29 mouse cellular contexts compared by ENCODE assay signal in genomic region chr13:28945681-28946080, GRCm38 (mm10). TPM values are rescaled to one million over a fixed set of nuclear protein-coding genes. Genes with fewer than 3 reads are reported as not detected.
DNase-seq lines count a peak whose midpoint lies in the region; ATAC-seq lines count a peak whose summit lies in the region.
"Had no signal": no experiment of that assay in that cellular context is flagged by ENCODE, and none has a peak within 500 bp of the region (broad histone marks: within the 10 kb centered on the region; RNA-seq: fewer than 3 reads in every experiment).

No protein-coding gene starts in this region.

- H3K9ac ChIP-seq in forebrain, embryonic 11.5 days (ENCODE audit: low read length), result no peak overlapping the region
- no peak overlapping the region for H3K9ac ChIP-seq in forebrain, embryonic 16.5 days (replicated peaks; ENCODE audit: low read depth, low read length)
- H3K9ac ChIP-seq in midbrain, embryonic 14.5 days (replicated peaks; ENCODE audit: low read length), result no peak overlapping the region
- H3K9ac ChIP-seq in midbrain, embryonic 11.5 days (ENCODE audit: low read length), result no peak overlapping the region
- H3K9ac ChIP-seq: embryonic facial prominence, embryonic 12.5 days; embryonic facial prominence, embryonic 15.5 days; forebrain, embryonic 12.5 days; forebrain, embryonic 15.5 days; heart, embryonic 12.5 days; heart, embryonic 15.5 days; hindbrain, embryonic 13.5 days had no signal

- no peaks in the 10 kb centered on the region; the same call in 1 of the 2 replicates for H3K36me3 ChIP-seq in forebrain, embryonic 11.5 days (ENCODE audit: control insufficient read depth, insufficient read depth, low read length)
- 0 out of 2 replicates have a peak, but pooled peaks cover 2% of the 10 kb centered on the region for H3K36me3 ChIP-seq in forebrain, embryonic 16.5 days (ENCODE audit: control insufficient read depth, insufficient read depth)
- 0 out of 2 replicates have a peak, but pooled peaks cover 7% of the 10 kb centered on the region for H3K36me3 ChIP-seq in midbrain, embryonic 14.5 days (ENCODE audit: control insufficient read depth, insufficient read depth, low read length)
- H3K36me3 ChIP-seq in midbrain, embryonic 11.5 days (ENCODE audit: control insufficient read depth, insufficient read depth, low read length), result peaks cover 2% of the 10 kb centered on the region; the same call in 1 of the 2 replicates
- H3K36me3 ChIP-seq: embryonic facial prominence, embryonic 12.5 days; embryonic facial prominence, embryonic 15.5 days; forebrain, embryonic 15.5 days; G1E; heart, embryonic 15.5 days; hindbrain, embryonic 13.5 days had no signal

- H3K4me2 ChIP-seq in forebrain, embryonic 11.5 days (ENCODE audit: low read depth, low read length, severe bottlenecking), result no peak overlapping the region
- H3K4me2 ChIP-seq in forebrain, embryonic 16.5 days (ENCODE audit: low read length), result no peak overlapping the region
- no peak overlapping the region for H3K4me2 ChIP-seq in midbrain, embryonic 14.5 days (ENCODE audit: low read length)
- no peak overlapping the region for H3K4me2 ChIP-seq in midbrain, embryonic 11.5 days
- H3K4me2 ChIP-seq: embryonic facial prominence, embryonic 12.5 days; embryonic facial prominence, embryonic 15.5 days; forebrain, embryonic 12.5 days; forebrain, embryonic 15.5 days; heart, embryonic 12.5 days; heart, embryonic 15.5 days; hindbrain, embryonic 13.5 days had no signal

- no peak overlapping the region for H3K27ac ChIP-seq in forebrain, embryonic 11.5 days (ENCODE audit: low read depth, low read length)
- H3K27ac ChIP-seq in forebrain, embryonic 16.5 days (ENCODE audit: low read length), result no peak overlapping the region
- 0 out of 2 replicates have a peak overlapping the region, but pooled peaks have one; percentile 20 for H3K27ac ChIP-seq in midbrain, embryonic 14.5 days (replicated peaks; ENCODE audit: low read depth, low read length)
- no peak overlapping the region for H3K27ac ChIP-seq in midbrain, embryonic 11.5 days (ENCODE audit: low read depth, low read length)
- H3K27ac ChIP-seq: embryonic facial prominence, embryonic 12.5 days; embryonic facial prominence, embryonic 15.5 days; heart, embryonic 15.5 days had no signal

- 91% methylated on average over 5 of the region's 5 CpGs for WGBS in forebrain, embryonic 11.5 days
- 96% methylated on average over 5 of the region's 5 CpGs for WGBS in forebrain, embryonic 16.5 days
- WGBS in midbrain, embryonic 14.5 days, result 96% methylated on average over 5 of the region's 5 CpGs
- 94% methylated on average over 5 of the region's 5 CpGs for WGBS in midbrain, embryonic 11.5 days

- H3K27me3 ChIP-seq in forebrain, embryonic 11.5 days (ENCODE audit: control insufficient read depth, insufficient read depth, low read length), result no peaks in the 10 kb centered on the region
- H3K27me3 ChIP-seq in forebrain, embryonic 16.5 days (replicated peaks; ENCODE audit: control insufficient read depth, insufficient read depth, low read length), result no peaks in the 10 kb centered on the region
- no peaks in the 10 kb centered on the region for H3K27me3 ChIP-seq in midbrain, embryonic 14.5 days (ENCODE audit: control insufficient read depth, insufficient read depth, low read length)
- H3K27me3 ChIP-seq in midbrain, embryonic 11.5 days (ENCODE audit: control insufficient read depth, insufficient read depth, low read length), result no peaks in the 10 kb centered on the region
- H3K27me3 ChIP-seq: CH12.LX; embryonic facial prominence, embryonic 12.5 days; embryonic facial prominence, embryonic 15.5 days; forebrain, embryonic 12.5 days; forebrain, embryonic 15.5 days; heart, embryonic 12.5 days; heart, embryonic 15.5 days; hindbrain, embryonic 13.5 days; Patski had no signal

- no peaks in the 10 kb centered on the region; the same call in 1 of the 2 replicates for H3K9me3 ChIP-seq in forebrain, embryonic 11.5 days (ENCODE audit: control insufficient read depth, low read length)
- H3K9me3 ChIP-seq in forebrain, embryonic 16.5 days (ENCODE audit: control insufficient read depth, low read length), result no peaks in the 10 kb centered on the region
- no peaks in the 10 kb centered on the region for H3K9me3 ChIP-seq in midbrain, embryonic 14.5 days (ENCODE audit: control insufficient read depth, low read length)
- H3K9me3 ChIP-seq in midbrain, embryonic 11.5 days (ENCODE audit: control insufficient read depth, low read length), result no peaks in the 10 kb centered on the region
- H3K9me3 ChIP-seq: embryonic facial prominence, embryonic 12.5 days; embryonic facial prominence, embryonic 15.5 days; forebrain, embryonic 12.5 days; forebrain, embryonic 15.5 days; G1E; heart, embryonic 12.5 days; heart, embryonic 15.5 days; hindbrain, embryonic 13.5 days had no signal

- H3K4me3 ChIP-seq in forebrain, embryonic 11.5 days (ENCODE audit: low read depth, low read length), result no peak overlapping the region
- H3K4me3 ChIP-seq in forebrain, embryonic 16.5 days (replicated peaks; ENCODE audit: low read length), result no peak overlapping the region
- H3K4me3 ChIP-seq in midbrain, embryonic 14.5 days (replicated peaks; ENCODE audit: low read depth, low read length), result no peak overlapping the region
- no peak overlapping the region for H3K4me3 ChIP-seq in midbrain, embryonic 11.5 days (ENCODE audit: low read depth, low read length)
- H3K4me3 ChIP-seq: embryonic facial prominence, embryonic 12.5 days; embryonic facial prominence, embryonic 15.5 days; forebrain, embryonic 12.5 days; forebrain, embryonic 15.5 days; heart, embryonic 12.5 days; heart, embryonic 15.5 days; hindbrain, embryonic 10.5 days; hindbrain, embryonic 13.5 days had no signal

- ATAC-seq in forebrain, embryonic 11.5 days (replicated peaks; ENCODE audit: low FRiP score), result no peak
- ATAC-seq in forebrain, embryonic 16.5 days, result no peak
- no peak for ATAC-seq in midbrain, embryonic 14.5 days (ENCODE audit: low FRiP score, low TSS enrichment)
- ATAC-seq in midbrain, embryonic 11.5 days (ENCODE audit: low FRiP score), result no peak
- ATAC-seq: forebrain, embryonic 15.5 days; hindbrain, embryonic 16.5 days; Patski had no signal

- H3K4me1 ChIP-seq in forebrain, embryonic 11.5 days (replicated peaks; ENCODE audit: control insufficient read depth, insufficient read depth, low read length), result peaks cover 13% of the 10 kb centered on the region
- peaks cover 25% of the 10 kb centered on the region for H3K4me1 ChIP-seq in forebrain, embryonic 16.5 days (replicated peaks; ENCODE audit: control insufficient read depth, insufficient read depth, low read length)
- peaks cover 24% of the 10 kb centered on the region for H3K4me1 ChIP-seq in midbrain, embryonic 14.5 days (ENCODE audit: control insufficient read depth, insufficient read depth, low read length)
- H3K4me1 ChIP-seq in midbrain, embryonic 11.5 days (ENCODE audit: control insufficient read depth, insufficient read depth, low read length), result peaks cover 29% of the 10 kb centered on the region

- peak; percentile 51 for DNase-seq in forebrain, embryonic 11.5 days (ENCODE audit: low spot score)
- DNase-seq in midbrain, embryonic 14.5 days, result no peak
- DNase-seq in midbrain, embryonic 11.5 days (ENCODE audit: low spot score, missing footprints), result no peak
- peak; percentile 58 for DNase-seq in 416B (ENCODE audit: low read depth)
- peak; percentile 6 for DNase-seq in naive thymus-derived CD4-positive, alpha-beta T cell, adult 2 months (ENCODE audit: low read depth)
- DNase-seq in cerebellum, adult 18-20 months, result no peak
- DNase-seq: adrenal gland, postnatal 10 days; adrenal gland, postnatal 36 days; B cell, adult 2 months; cerebellum, adult 2 months; cerebellum, adult 9-11 months; cerebellum, postnatal 25 days; gastrocnemius, postnatal 10 days; gastrocnemius, postnatal 36 days; heart, postnatal 10 days; heart, postnatal 36 days had no signal

RNA-seq across cellular contexts. Expression of gene Sox4, which starts 7.8 kb away (rescaled TPM):
- polyA plus RNA-seq in forebrain, embryonic 11.5 days (2014; fragmentation: Nextera tagmentation; extraction: Ambion mirVana), result 150 and 171 TPM in 2 replicates
- 224 and 276 TPM in 2 replicates for polyA plus RNA-seq in forebrain, embryonic 16.5 days (2015; fragmentation: Nextera tagmentation; extraction: Ambion mirVana)
- polyA plus RNA-seq in midbrain, embryonic 14.5 days (2014; fragmentation: Nextera tagmentation; extraction: Ambion mirVana), result 295 and 314 TPM in 2 replicates
- 164 and 175 TPM in 2 replicates for polyA plus RNA-seq in midbrain, embryonic 11.5 days (2014; fragmentation: Nextera tagmentation; extraction: Ambion mirVana)

Comparison
In these comparisons a context has a peak if more than half of its experiments do, and no peak if none do; other contexts are left out.
1. DNase-seq: peak in forebrain, embryonic 11.5 days (single experiment), 416B (single experiment) and naive thymus-derived CD4-positive, alpha-beta T cell, adult 2 months (single experiment); none in midbrain, embryonic 14.5 days (single experiment), midbrain, embryonic 11.5 days (single experiment) and cerebellum, adult 18-20 months (0 of 2).